Mouse (Mus musculus): Measurements from ENCODE around the gene Erich3.

- TF ChIP-seq POLR2A (IDR thresholded peaks at IDR 0.05; ENCODE audit: low read depth, low read length) = no peak
- no peak for TF ChIP-seq CTCF (IDR thresholded peaks at IDR 0.05; ENCODE audit: extremely low read depth, insufficient read length, insufficient replicate concordance, low read depth, low read length)
Observed at GRCm38 (mm10) chr3:154798806-154799205, 135.1 kb downstream of the Erich3 start.
